Mouse (Mus musculus) urinary bladder, postnatal 10 days (tissue): ENCODE data around the gene Edc4.

Source experiments
- DNase-seq: peaks from one replicate; pipeline ENCODE4 v3.0.0; 2022; ENCODE audit warnings: low spot score

The Edc4 gene

DNA sequence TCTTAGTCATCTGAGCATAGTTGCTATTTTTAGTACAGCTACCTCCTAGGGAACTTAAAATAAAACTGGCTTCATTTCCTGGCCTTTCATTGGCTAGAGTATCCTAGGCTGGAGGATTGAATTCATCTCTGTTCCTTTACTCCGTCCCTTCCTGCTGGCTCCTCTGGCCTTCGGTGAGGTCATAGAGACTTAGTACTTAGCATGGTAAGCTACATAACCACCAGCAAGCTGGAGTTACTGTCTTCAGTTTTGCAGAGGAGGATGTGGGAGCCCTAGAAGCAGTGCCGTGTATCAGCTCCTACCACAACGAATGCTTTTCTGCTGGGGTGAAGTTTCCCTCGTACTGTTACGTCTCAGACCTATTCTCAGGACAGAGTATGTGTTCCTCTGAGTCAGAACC, 6.4 kb upstream of the Edc4 start:
- no peak for DNase-seq

- DNase-seq: no peak
Observed at GRCm38 (mm10) chr8:105889756-105890465, 9.2 kb downstream of the Edc4 start.

DNA sequence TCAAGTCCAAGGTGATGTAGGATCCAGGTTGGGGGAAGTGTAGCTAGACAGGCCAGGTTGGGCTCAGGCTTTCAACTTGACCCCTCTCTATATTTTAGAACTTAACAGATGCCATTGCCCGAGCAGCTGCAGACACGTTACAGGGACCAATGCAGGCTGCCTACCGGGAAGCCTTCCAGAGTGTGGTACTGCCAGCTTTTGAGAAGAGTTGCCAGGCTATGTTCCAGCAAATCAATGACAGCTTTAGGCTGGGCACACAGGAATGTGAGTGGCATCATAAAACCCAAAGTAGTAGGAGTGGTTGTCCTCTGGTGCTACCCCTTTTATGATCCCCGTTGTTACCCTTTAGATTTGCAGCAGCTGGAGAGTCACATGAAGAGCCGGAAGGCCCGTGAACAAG, 10.2 kb downstream of the Edc4 start:
- DNase-seq: no peak

DNA sequence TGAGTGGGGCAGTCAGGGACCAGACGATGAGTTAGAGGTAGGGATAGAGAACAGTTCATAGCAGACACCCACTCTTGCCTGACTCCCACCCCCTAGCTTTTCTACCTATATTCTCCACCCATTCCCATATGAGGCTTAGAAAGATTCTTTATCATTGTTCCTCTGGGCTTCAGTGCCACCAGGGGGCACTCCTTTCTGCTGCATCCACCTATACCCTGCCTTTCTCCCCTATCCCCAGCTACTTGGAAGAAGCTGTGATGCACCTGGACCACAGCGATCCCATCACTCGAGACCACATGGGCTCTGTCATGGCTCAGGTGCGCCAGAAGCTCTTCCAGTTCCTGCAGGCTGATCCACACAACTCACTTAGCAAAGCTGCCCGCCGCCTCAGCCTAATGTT, 11.8 kb downstream of the Edc4 start:
- no peak for DNase-seq

DNA sequence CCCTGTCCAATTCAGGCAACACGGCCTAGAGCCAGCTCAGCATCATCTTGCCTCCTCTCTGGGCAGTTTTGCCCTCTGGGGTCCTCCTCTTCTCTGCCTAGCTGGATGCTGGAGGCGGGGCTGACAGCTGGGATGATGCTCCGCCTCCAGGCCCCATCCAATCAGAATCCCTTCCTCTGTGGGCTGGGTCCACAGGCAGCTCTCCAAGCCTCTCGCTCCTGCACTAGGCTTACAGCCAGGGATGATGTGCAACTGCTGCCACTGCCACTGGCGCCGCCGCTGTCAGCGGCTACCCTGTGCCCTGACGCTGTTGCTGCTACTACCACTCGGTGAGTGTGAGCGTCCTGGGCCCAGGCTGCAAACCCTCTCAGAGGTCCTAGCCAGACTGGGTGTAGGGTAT, 12.7 kb downstream of the Edc4 start, which contains the start of gene Nrn1l:
Nrn1l (plus strand) TSS at position 229 of the 400 bp plus-strand sequence.
- no peak for DNase-seq

DNA sequence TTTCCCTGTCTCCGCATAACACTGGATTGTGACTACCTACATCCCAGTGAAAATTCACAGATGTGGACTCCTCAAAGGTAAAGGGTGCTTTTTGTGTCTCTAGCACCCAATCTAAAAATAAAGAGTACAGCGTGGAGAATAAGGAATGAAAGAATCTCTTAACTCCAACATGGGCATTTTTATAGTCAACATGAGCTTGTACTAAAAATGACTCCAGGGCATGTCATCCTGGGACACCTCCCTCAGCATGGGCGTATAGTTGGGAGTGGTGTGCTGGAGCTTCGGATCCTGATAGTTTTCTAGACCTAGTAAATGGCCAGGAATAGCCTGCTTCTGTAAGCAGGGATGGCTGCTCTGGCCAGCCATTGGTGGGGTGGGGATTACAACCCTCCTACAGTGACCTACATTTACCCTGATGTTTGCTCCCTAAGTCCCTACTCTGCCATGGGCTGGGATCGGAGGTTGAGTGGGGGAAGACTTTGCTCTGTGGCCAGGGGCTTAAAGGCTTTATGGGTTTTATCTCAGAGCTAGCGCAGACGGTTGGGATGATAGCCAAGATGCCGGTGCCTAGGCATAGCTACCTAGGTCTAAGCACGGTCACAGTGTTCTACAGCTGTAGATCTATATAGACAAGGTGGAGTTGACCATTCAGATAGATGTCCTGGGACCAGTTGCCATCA, 17.3 kb downstream of the Edc4 start:
- no peak for DNase-seq

- DNase-seq: peak; percentile 73
Observed at GRCm38 (mm10) chr8:105900180-105900940, 19.7 kb downstream of the Edc4 start, which contains the start of gene Pskh1. Gene Pskh1 (plus strand): TSS chr8:105900441.

- no peak for DNase-seq
Observed at GRCm38 (mm10) chr8:105900941-105901616, 20.4 kb downstream of the Edc4 start.

- no peak for DNase-seq
Observed at GRCm38 (mm10) chr8:105919390-105919789, 38.7 kb downstream of the Edc4 start.

DNA sequence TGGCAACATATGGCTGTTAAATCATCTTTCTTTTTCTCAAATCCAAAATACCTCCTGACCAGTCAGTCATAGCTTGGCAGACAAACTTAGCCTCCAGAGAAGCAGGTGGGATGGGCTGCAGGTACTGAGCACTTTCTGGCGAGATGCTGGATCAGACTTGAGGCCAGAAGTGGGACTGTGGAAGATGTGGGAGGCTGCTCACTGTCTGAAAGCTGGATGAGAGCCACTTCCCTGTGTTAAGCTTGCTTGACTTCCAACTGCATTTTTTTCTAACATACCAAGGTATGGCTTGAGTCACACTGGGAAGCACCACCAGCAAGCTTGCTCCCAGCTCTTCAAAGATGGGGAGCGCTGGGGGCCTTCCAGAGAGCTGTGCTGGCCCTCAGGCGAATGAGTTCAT, 44.4 kb downstream of the Edc4 start:
- DNase-seq: no peak

- peak; percentile 68 for DNase-seq
Observed at GRCm38 (mm10) chr8:105930602-105931001, 49.9 kb downstream of the Edc4 start.

DNA sequence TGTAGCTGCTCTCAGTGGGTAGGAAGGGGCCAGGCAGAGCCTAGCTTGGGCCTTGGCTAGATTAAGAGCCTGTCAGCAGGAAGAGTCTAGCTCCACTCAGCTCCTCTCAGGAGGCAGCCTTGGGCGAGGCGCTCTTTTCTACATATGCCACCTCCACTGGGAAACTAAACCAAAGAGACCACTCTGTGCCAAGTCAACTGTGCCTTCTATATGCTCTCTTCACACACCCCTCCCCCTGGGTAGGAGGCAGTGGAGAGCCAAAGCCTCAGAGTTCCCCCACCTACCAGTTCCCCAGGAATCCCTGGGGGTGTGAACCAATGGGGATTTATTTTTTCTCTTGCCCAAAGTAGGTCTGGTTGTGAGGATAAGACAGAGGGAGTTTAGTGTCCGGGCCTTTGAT, 50.6 kb downstream of the Edc4 start:
- no peak for DNase-seq

- DNase-seq: no peak
Observed at GRCm38 (mm10) chr8:105932525-105932924, 51.8 kb downstream of the Edc4 start.

DNA sequence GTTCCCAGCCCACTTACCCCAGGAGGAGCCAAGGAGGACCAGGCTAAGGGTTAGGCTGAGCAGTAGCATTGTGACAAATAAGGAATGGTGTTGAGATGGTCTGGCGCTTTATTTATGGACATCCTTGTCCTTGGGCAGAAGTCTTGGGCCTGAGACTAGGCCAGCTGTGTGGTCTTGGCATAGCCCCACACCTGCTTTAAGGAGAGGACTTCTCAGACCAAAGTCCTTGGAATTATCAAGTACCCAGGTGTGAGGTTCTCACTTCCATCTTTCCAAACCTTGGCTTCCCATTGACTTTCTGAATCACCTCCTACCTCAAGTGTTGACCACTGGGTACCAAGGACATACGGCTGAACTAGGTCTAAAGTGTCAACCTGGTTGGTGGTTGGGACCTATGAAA, 53.1 kb downstream of the Edc4 start, which contains the start of gene Ctrl:
Ctrl (minus strand) TSS at position 101 of the 400 bp plus-strand sequence.
- DNase-seq: no peak

DNA sequence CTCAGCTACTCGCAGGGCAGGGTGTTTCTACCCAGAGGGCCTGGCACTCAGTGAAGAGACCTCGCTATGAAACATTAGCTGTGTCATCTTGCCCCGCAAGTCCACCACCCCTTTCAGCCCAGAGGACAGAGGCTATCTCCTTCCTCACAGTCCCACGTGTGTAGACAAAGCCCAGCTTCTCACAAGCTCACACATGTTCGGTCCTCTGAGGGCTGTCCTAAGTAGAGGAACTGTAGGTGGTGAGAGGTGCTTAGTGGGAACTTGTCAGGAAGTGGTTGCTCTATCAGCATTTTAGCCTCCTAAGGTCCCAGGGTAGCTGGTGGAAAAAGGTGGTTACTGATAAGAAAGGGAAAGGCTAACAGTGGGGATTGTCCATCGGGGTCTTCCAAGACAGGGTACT, 54.4 kb downstream of the Edc4 start:
- DNase-seq: no peak

- DNase-seq: no peak
Observed at GRCm38 (mm10) chr8:105935863-105936603, 55.4 kb downstream of the Edc4 start.

- DNase-seq: peak; percentile 42
Observed at GRCm38 (mm10) chr8:105936866-105937475, 56.3 kb downstream of the Edc4 start.

DNA sequence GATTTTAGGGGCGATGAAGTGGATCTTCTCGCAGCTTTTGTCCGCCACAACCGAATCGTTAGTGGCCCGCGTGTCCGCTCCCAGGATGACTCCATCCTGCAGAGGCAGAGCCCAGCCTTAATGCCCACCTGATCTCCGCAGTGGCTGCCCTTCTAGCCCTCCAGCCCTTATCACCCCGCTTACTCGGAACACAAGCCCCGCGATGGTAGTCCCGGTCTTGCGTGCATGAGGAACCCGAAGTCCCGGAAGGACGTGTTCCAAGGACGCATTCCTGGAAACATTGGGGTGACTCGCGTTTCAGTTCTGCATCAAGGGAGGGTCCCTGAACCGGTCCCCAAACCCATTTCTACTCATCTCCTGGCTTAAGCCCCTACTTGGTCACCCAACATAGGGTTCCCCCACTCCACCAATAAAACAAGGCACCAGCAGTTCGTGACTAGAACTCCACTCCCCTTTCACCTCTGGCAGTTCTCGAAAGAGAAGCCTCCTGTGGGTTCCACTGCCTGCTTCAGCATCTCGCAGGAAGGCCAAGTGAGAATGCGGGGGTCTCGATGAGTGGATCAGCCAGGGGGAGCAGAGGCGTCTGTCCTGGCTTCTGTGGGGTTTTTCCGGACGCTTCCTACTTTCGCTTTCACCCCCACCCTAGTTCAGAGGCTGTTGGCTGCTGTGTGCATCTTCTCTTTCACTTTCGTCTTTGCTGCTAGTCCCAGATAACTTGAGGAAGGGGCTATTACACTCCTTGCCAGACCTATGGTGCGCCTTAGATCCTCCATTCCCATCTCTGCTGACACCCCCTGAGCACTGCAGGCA, 57.0 kb downstream of the Edc4 start:
- no peak for DNase-seq

- DNase-seq: no peak
Observed at GRCm38 (mm10) chr8:105938306-105938669, 57.6 kb downstream of the Edc4 start, which contains the start of gene Psmb10. Gene Psmb10 (minus strand): TSS chr8:105938444.

DNA sequence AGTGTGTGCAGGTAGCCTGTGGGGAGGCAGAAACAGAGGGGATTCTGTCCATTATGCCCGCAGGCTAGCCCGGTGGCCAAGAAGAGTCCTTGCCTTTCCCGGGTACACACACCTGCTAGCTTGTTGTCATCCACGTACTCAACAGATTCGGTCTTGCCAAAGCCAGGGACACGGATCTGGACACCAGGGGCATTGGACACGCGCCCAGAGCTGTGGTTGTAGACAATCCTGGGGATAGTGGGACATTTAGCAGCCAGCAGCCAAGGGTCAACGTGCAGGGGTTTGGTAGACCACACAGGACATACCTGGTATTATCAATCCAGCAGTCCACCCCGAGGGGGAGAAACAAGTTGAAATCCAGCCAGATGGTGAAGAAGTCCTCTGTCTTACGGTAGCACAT, 61.3 kb downstream of the Edc4 start:
- DNase-seq: no peak
